Mouse (Mus musculus) MEL (cell line): Measurements from ENCODE around the gene Pan2. TPM values are rescaled to one million over a fixed set of nuclear protein-coding genes. Genes with fewer than 3 reads are reported as not detected.

Experiments used
- DNase-seq: peaks from one replicate; pipeline ENCODE4 v3.0.0; 2011; ENCODE audit warnings: low read depth, low spot score
- H3K27ac ChIP-seq: 2 replicates; pipeline ENCODE4 v1.5.1; 2012; ENCODE audit warnings: low read depth, mild to moderate bottlenecking, control low read depth, low read length, moderate library complexity; ENCODE audit not compliant: control insufficient read depth
- H3K27me3 ChIP-seq, 2 experiments: fragments of 150-350 bp in 1 of 2; sonication (generic) in 1 of 2; 2 replicates each; pipeline ENCODE4 v1.6.1; 2012; ENCODE audit warnings: low read length in 2 of 2, mild to moderate bottlenecking in 2 of 2, improper control_type of control experiment in 1 of 2, moderate library complexity in 1 of 2; ENCODE audit not compliant: insufficient read depth in 2 of 2, control insufficient read depth in 1 of 2
- H3K36me3 ChIP-seq, 2 experiments: 2 replicates each; pipeline ENCODE4 v1.6.1; 2012 to 2014; ENCODE audit warnings: low read length in 2 of 2, improper control_type of control experiment in 1 of 2, inconsistent platforms in 1 of 2, mild to moderate bottlenecking in 1 of 2; ENCODE audit not compliant: insufficient read depth in 2 of 2, control insufficient read depth in 1 of 2
- H3K4me1 ChIP-seq, 2 experiments: fragments of 150-350 bp in 1 of 2; sonication (generic) in 1 of 2; 2 replicates each; pipeline ENCODE4 v1.6.1; 2012; ENCODE audit warnings: low read length in 2 of 2, improper control_type of control experiment in 1 of 2, mild to moderate bottlenecking in 1 of 2; ENCODE audit not compliant: insufficient read depth in 2 of 2, control insufficient read depth in 1 of 2
- H3K4me3 ChIP-seq, 2 experiments: fragments of 150-350 bp in 1 of 2; sonication (generic) in 1 of 2; 2 replicates each; pipeline ENCODE4 v1.5.1; 2012; ENCODE audit warnings: low read depth in 2 of 2, low read length in 2 of 2, mild to moderate bottlenecking in 2 of 2, moderate library complexity in 2 of 2, control low read depth in 1 of 2, improper control_type of control experiment in 1 of 2; ENCODE audit not compliant: control insufficient read depth in 1 of 2, insufficient read depth in 1 of 2
- H3K79me2 ChIP-seq: 2 replicates; pipeline ENCODE4 v1.6.1; 2012; ENCODE audit warnings: mild to moderate bottlenecking, low read length, moderate library complexity; ENCODE audit not compliant: control insufficient read depth, poor library complexity, insufficient read depth
- H3K9ac ChIP-seq: 2 replicates; pipeline ENCODE4 v1.6.1; 2012; ENCODE audit warnings: low read depth, mild to moderate bottlenecking, control low read depth, low read length, moderate library complexity; ENCODE audit not compliant: control insufficient read depth, poor library complexity, severe bottlenecking
- H3K9me3 ChIP-seq: fragments of 150-350 bp; sonication (generic); replicated peaks from 2 replicates; pipeline ENCODE4 v1.6.1; 2012; ENCODE audit warnings: mild to moderate bottlenecking, low read length, improper control_type of control experiment, moderate library complexity; ENCODE audit not compliant: insufficient read depth
- BHLHE40 ChIP-seq: IDR thresholded peaks from 2 replicates; pipeline ENCODE4 v1.6.1; 2012; ENCODE audit warnings: low read depth, mild to moderate bottlenecking, inconsistent platforms, low read length, improper control_type of control experiment, borderline replicate concordance
- CHD2 ChIP-seq: IDR thresholded peaks from 2 replicates; pipeline ENCODE4 v1.6.1; 2011; ENCODE audit warnings: low read length, improper control_type of control experiment
- CTCF ChIP-seq, 3 experiments: IDR thresholded peaks in 2 of 3; conservative IDR thresholded peaks in 1 of 3; 2 replicates each; pipeline ENCODE4 v1.5.1; 2011 to 2012; ENCODE audit warnings: low read length in 3 of 3, low read depth in 2 of 3, mild to moderate bottlenecking in 2 of 3, improper control_type of control experiment in 1 of 3, inconsistent platforms in 1 of 3, mixed read lengths in 1 of 3, moderate library complexity in 1 of 3; ENCODE audit not compliant: control insufficient read depth in 1 of 3, insufficient read depth in 1 of 3, poor library complexity in 1 of 3, severe bottlenecking in 1 of 3
- ELF1 ChIP-seq: IDR thresholded peaks from 2 replicates; pipeline ENCODE4 v1.6.1; 2014; ENCODE audit warnings: low read depth, mild to moderate bottlenecking, inconsistent platforms, low read length, improper control_type of control experiment, moderate library complexity
- ETS1 ChIP-seq: IDR thresholded peaks from 2 replicates; pipeline ENCODE4 v1.6.1; 2012; ENCODE audit warnings: low read depth, mild to moderate bottlenecking, inconsistent platforms, low read length, improper control_type of control experiment, moderate library complexity
- GABPA ChIP-seq: IDR thresholded peaks from 2 replicates; pipeline ENCODE4 v1.6.1; 2012; ENCODE audit warnings: low read depth, mild to moderate bottlenecking, inconsistent platforms, low read length, improper control_type of control experiment, moderate library complexity
- GATA1 ChIP-seq: IDR thresholded peaks from 2 replicates; pipeline ENCODE4 v1.6.1; 2011; ENCODE audit warnings: low read depth, low read length, improper control_type of control experiment
- HCFC1 ChIP-seq: IDR thresholded peaks from 2 replicates; pipeline ENCODE4 v1.6.1; 2012; ENCODE audit warnings: low read depth, mild to moderate bottlenecking, inconsistent platforms, low read length, improper control_type of control experiment, moderate library complexity
- JUND ChIP-seq: IDR thresholded peaks from 2 replicates; pipeline ENCODE4 v1.6.1; 2011; ENCODE audit warnings: low read depth, mild to moderate bottlenecking, improper control_type of control experiment, low read length
- MAFK ChIP-seq: IDR thresholded peaks from 2 replicates; pipeline ENCODE4 v1.6.1; 2011; ENCODE audit warnings: low read depth, mild to moderate bottlenecking, low read length, improper control_type of control experiment, borderline replicate concordance
- MEF2A ChIP-seq: IDR thresholded peaks from 2 replicates; pipeline ENCODE4 v1.6.1; 2014; ENCODE audit warnings: low read depth, mild to moderate bottlenecking, inconsistent platforms, low read length, improper control_type of control experiment; ENCODE audit not compliant: poor library complexity, insufficient replicate concordance, severe bottlenecking; ENCODE audit errors: extremely low read depth
- MYB ChIP-seq: IDR thresholded peaks from 2 replicates; pipeline ENCODE4 v1.6.1; 2011; ENCODE audit warnings: mild to moderate bottlenecking, low read depth, low read length, improper control_type of control experiment
- MYC ChIP-seq: IDR thresholded peaks from 2 replicates; pipeline ENCODE4 v1.6.1; 2011; ENCODE audit warnings: low read depth, mild to moderate bottlenecking, low read length, improper control_type of control experiment, moderate library complexity
- POLR2A ChIP-seq, 2 experiments: IDR thresholded peaks; 2 replicates each; pipeline ENCODE4 v1.6.1; 2011 to 2012; ENCODE audit warnings: low read length in 2 of 2, mild to moderate bottlenecking in 2 of 2, control low read depth in 1 of 2, improper control_type of control experiment in 1 of 2, low read depth in 1 of 2, moderate library complexity in 1 of 2; ENCODE audit not compliant: control insufficient read depth in 1 of 2, insufficient read depth in 1 of 2, poor library complexity in 1 of 2
- RCOR1 ChIP-seq: IDR thresholded peaks from 2 replicates; pipeline ENCODE4 v1.6.1; 2012; ENCODE audit warnings: low read depth, mild to moderate bottlenecking, inconsistent platforms, low read length, improper control_type of control experiment
- SIN3A ChIP-seq: IDR thresholded peaks from 2 replicates; pipeline ENCODE4 v1.6.1; 2012; ENCODE audit warnings: low read length, improper control_type of control experiment, inconsistent platforms
- SMC3 ChIP-seq: IDR thresholded peaks from 2 replicates; pipeline ENCODE4 v1.6.1; 2011; ENCODE audit warnings: low read depth, low read length, improper control_type of control experiment
- TAL1 ChIP-seq: IDR thresholded peaks from 2 replicates; pipeline ENCODE4 v1.6.1; 2012; ENCODE audit warnings: mild to moderate bottlenecking, inconsistent platforms, low read length, moderate library complexity, mixed read lengths
- TBP ChIP-seq: IDR thresholded peaks from 2 replicates; pipeline ENCODE4 v1.8.0; 2011; ENCODE audit warnings: low read depth, low read length, improper control_type of control experiment
- TCF12 ChIP-seq: IDR thresholded peaks from 2 replicates; pipeline ENCODE4 v1.6.1; 2014; ENCODE audit warnings: low read depth, mild to moderate bottlenecking, inconsistent platforms, low read length, improper control_type of control experiment, moderate library complexity
- USF1 ChIP-seq: IDR thresholded peaks from 2 replicates; pipeline ENCODE4 v1.6.1; 2014; ENCODE audit warnings: low read depth, mild to moderate bottlenecking, inconsistent platforms, low read length, improper control_type of control experiment, moderate library complexity
- ZNF384 ChIP-seq: IDR thresholded peaks from 2 replicates; pipeline ENCODE4 v1.6.1; 2012; ENCODE audit warnings: low read depth, mild to moderate bottlenecking, inconsistent platforms, low read length, improper control_type of control experiment
- polyA plus RNA-seq, 2 experiments: library from polyadenylated mRNA; stranded (reverse) in 1 of 2; unstranded in 1 of 2; fragments of >175 nt in 1 of 2; fragments of >200 nt in 1 of 2; gene quantifications; 2 replicates each; pipeline versions ENCODE4 v1.2.1 to v1.2.4; 2012; ENCODE audit warnings: low replicate concordance in 2 of 2, low read depth in 1 of 2; ENCODE audit not compliant: insufficient read length in 2 of 2, insufficient read depth in 1 of 2, missing spikeins in 1 of 2
- total RNA-seq: library from RNA; depleted of rRNA; stranded (reverse); fragments of 300-350 nt; gene quantifications from 2 replicates; pipeline ENCODE4 v1.2.3, GENCODE M21; 2012

Gene Pan2
- total and polyA plus RNA-seq, 3 experiments: 6.8 to 28.6 TPM; not detected in 1

GRCm38 (mm10) chr10:128256328-128256727, 46.8 kb upstream of the Pan2 start:
- H3K9ac ChIP-seq: no peak overlapping the region
- no peak overlapping the region for H3K4me3 ChIP-seq
- DNase-seq: no peak

GRCm38 (mm10) chr10:128258953-128259352, 44.2 kb upstream of the Pan2 start:
- H3K27me3 ChIP-seq: no peaks in the 10 kb centered on the region
- peaks cover 0 to 16% of the 10 kb centered on the region in 2 experiments; a peak in 3 of 4 replicates for H3K4me1 ChIP-seq
- no peaks in the 10 kb centered on the region for H3K9me3 ChIP-seq
- H3K27ac ChIP-seq: peak overlapping the region; percentile 39
- H3K9ac ChIP-seq: peak overlapping the region; percentile 40; the same call in 1 of the 2 replicates
- TF ChIP-seq MYB: no peak
- peak; percentile 72 for TF ChIP-seq TBP
- no peak for TF ChIP-seq ZNF384
- TF ChIP-seq MEF2A: no peak
- TF ChIP-seq ELF1: no peak
- TF ChIP-seq MYC: no peak
- no peak for TF ChIP-seq JUND
- TF ChIP-seq RCOR1: no peak
- TF ChIP-seq ETS1: peak; percentile 55; the same call in 1 of the 2 replicates
- no peak for TF ChIP-seq TCF12
- TF ChIP-seq CHD2: no peak
- TF ChIP-seq GABPA: no peak
- TF ChIP-seq SIN3A: peak; percentile 56; the same call in 1 of the 2 replicates
- TF ChIP-seq MAFK: no peak
- no peak for TF ChIP-seq POLR2A (IDR thresholded peaks at IDR 0.05; ENCODE audit: control insufficient read depth in 1 of 2, insufficient read depth in 1 of 2, low read depth in 1 of 2, low read length in 2 of 2, poor library complexity in 1 of 2)
- no peak for TF ChIP-seq SMC3
- H3K36me3 ChIP-seq: peaks cover 0 to 6% of the 10 kb centered on the region in 2 experiments; a peak in 2 of 4 replicates
- H3K79me2 ChIP-seq: no peaks in the 10 kb centered on the region
- peak; percentile 81 for DNase-seq
- H3K4me3 ChIP-seq: 0 out of 4 replicates have a peak overlapping the region, but pooled peaks of 1 of the 2 experiments have one; percentile 10

More at GRCm38 (mm10) chr10:128256328-128256727, 46.8 kb upstream of the Pan2 start:
- Histone ChIP-seq H3K9me3 (no peaks in the 10 kb centered on the region), H3K27me3 (no peaks in the 10 kb centered on the region), H3K27ac (no peak overlapping the region), H3K36me3 (peaks cover 0 to 2% of the 10 kb centered on the region in 2 experiments), H3K79me2 (no peaks in the 10 kb centered on the region), H3K4me1 (peaks cover 0 to 8% of the 10 kb centered on the region in 2 experiments; a peak in 3 of 4 replicates)
- TF ChIP-seq USF1 (no peak), CHD2 (no peak), TAL1 (no peak), BHLHE40 (no peak), MAFK (no peak), GATA1 (no peak), CTCF (IDR thresholded peaks at IDR 0.05 in 2 of 3, conservative IDR thresholded peaks at IDR 0.05 in 1 of 3; ENCODE audit: control insufficient read depth in 1 of 3, insufficient read depth in 1 of 3, low read depth in 2 of 3, low read length in 3 of 3, poor library complexity in 1 of 3, severe bottlenecking in 1 of 3) (no peak), HCFC1 (no peak), ELF1 (no peak), SIN3A (no peak)
